Mouse (Mus musculus): ENCODE measurements at regions not wholly inside any gene's neighbourhood (a gene's known extent, or its start where the extent isn't known, plus 50 kb on each side); places are given as distances from the start of the nearest gene placed in this dataset.

DNA sequence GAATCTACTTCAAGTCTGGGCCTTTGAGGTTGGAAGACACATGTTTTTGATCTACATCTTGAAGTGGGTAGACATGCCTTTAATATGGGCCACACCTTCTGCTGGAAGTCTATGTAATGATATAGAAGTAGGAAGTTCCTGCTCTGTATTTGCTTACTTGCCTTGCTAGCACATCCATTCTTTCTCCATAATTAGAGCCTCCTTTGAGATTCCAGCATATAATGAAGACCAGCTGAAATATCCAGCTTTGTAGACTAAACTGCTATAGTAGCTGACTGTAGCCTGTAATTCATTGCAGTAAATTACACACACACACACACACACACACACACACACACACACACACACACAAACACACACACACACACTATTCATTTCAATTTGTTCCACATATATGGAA lies 293.3 kb upstream of the Dpp10 start:
- no peak overlapping the region for H3K4me2 ChIP-seq (replicated peaks; ENCODE audit: low read depth)
- H3K9ac ChIP-seq (ENCODE audit: low read depth, low read length) = no peak overlapping the region
- no peak overlapping the region for H3K27ac ChIP-seq (ENCODE audit: low read depth, low read length)
- H3K4me3 ChIP-seq (ENCODE audit: low read depth, low read length) = no peak overlapping the region
- no peaks in the 10 kb centered on the region for H3K4me1 ChIP-seq (replicated peaks; ENCODE audit: control insufficient read depth, insufficient read depth, low read length)
- TF ChIP-seq CTCF (IDR thresholded peaks at IDR 0.05; ENCODE audit: low read depth) = no peak
- no peak for ATAC-seq
- H3K9me3 ChIP-seq (ENCODE audit: control insufficient read depth) = no peaks in the 10 kb centered on the region
- H3K36me3 ChIP-seq (ENCODE audit: control insufficient read depth, insufficient read depth) = no peaks in the 10 kb centered on the region
- H3K27me3 ChIP-seq (replicated peaks; ENCODE audit: control insufficient read depth, insufficient read depth, low read length) = no peaks in the 10 kb centered on the region

GRCm38 (mm10) chr1:124332294-124332693 lies 286.9 kb upstream of the Dpp10 start:
- Histone ChIP-seq H3K9me3 (ENCODE audit: control insufficient read depth) (no peaks in the 10 kb centered on the region), H3K9ac (ENCODE audit: low read depth, low read length) (no peak overlapping the region), H3K4me3 (ENCODE audit: low read depth, low read length) (no peak overlapping the region), H3K4me1 (replicated peaks; ENCODE audit: control insufficient read depth, insufficient read depth, low read length) (no peaks in the 10 kb centered on the region), H3K4me2 (replicated peaks; ENCODE audit: low read depth) (no peak overlapping the region), H3K36me3 (ENCODE audit: control insufficient read depth, insufficient read depth) (no peaks in the 10 kb centered on the region), H3K27ac (ENCODE audit: low read depth, low read length) (no peak overlapping the region), H3K27me3 (replicated peaks; ENCODE audit: control insufficient read depth, insufficient read depth, low read length) (no peaks in the 10 kb centered on the region)
- no peak for ATAC-seq
- WGBS = 70% methylated on average over 3 of the region's 3 CpGs
- no peak for TF ChIP-seq CTCF (IDR thresholded peaks at IDR 0.05; ENCODE audit: low read depth)

All from intestine, postnatal 0 days (tissue).